Mouse (Mus musculus) spleen, adult 18-20 months (tissue): ENCODE measurements around the gene Gm10401.
A peak's percentile ranks its signal among the peaks of the same experiment; 100 is the strongest.

Experiments used
- DNase-seq, 2 experiments: peaks; one replicate each; pipeline ENCODE4 v3.0.0; 2022; ENCODE audit warnings: mixed read lengths in 2 of 2

Gm10401 gene

DNA sequence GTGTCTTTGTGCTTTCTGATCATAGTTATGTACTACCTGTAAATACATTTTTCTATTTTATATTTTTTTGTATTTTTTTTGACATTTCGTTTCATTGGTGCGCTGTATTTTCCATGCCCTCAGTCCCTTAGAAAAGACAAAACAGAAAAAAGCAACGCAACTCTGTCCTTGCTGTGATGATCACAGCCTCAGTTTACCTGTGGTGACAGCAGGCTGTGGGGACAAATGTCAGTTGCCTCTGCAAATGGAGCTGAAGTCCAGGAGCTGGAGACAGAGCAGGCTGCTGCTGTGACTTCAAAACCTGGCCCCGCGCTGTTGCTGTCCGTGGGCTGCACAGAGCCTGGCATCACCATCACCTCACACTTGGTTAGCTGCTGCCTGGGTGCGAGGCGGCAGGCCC lies at the start of gene Gm10401:
Gene Gm10401 (minus strand): TSS at position 101 of the 400 bp plus-strand sequence.
- DNase-seq = no peak

DNA sequence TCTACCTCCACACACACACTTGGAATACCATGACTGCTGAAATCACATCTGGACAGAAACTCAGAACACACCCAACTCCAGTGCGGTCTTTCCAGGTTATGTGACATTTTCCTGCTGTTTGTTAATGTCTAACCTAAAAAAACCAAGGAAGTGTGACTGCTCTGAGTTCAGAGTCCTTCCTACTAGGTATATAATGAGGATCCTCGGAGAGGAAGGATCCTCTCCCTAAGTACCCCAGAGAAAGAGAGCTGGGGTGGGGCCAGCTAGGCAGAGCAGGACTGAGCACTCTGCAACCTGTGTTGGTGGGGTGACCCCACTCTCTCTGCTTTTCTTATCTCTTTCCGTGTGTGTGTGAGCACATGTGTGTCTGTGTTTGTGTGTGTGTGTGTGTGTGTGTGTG lies 49.3 kb upstream of the Gm10401 start:
- DNase-seq = no peak

DNA sequence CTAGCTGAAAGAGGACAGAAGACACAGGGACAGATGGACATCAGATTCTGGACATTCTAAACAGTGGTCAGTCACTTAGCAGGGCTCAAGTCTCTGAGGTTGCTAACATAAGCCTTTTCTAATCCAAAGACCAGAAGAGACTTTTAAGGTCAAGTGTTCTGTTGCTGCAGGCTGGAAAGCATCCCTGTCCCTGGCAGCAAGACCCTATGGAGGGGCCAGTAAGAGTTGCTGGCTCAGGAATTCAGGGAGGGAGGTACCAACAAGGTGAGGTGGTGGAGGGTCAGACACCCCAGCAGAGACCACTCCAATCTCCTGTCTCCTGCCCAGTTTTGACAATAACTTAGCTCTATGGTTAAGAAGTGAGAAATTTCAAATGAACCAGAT lies 48.6 kb upstream of the Gm10401 start:
- DNase-seq = no peak

DNA sequence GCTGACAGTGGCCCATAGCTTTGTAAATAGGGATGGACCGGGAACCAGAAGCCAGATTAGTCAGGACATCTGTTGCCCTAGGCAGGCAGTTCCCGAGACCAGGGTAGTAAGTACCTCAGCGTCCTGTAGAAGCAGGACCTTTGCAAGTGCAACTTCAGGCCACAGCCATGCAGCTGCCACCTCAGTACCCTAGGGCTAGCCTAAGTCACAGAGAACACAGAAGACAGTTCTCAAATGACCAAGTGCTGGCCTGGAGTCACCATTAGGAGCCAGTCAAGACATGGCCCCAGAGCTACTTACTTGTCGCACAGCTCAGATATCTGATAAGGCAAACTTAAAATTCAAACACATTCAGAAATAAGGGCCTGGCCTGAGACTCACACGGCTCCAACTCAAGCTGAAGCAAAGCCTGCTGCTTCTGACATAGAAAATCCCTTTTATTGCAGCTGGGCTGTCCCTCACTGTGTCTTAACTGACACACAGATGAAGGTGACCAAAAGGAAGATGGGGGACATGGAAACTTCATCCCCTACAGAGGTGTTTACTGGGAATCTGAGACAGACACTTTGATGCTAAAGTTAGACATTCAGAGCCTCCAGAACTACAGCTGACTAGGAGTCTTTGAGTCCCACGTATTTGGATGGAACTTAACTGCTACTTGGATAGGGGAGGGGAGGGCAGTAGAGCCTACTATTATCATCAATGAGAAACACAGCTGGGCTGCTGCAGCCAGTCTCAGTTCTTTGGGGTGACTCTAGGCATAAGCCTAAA lies 48.1 kb upstream of the Gm10401 start:
- no peak for DNase-seq

DNA sequence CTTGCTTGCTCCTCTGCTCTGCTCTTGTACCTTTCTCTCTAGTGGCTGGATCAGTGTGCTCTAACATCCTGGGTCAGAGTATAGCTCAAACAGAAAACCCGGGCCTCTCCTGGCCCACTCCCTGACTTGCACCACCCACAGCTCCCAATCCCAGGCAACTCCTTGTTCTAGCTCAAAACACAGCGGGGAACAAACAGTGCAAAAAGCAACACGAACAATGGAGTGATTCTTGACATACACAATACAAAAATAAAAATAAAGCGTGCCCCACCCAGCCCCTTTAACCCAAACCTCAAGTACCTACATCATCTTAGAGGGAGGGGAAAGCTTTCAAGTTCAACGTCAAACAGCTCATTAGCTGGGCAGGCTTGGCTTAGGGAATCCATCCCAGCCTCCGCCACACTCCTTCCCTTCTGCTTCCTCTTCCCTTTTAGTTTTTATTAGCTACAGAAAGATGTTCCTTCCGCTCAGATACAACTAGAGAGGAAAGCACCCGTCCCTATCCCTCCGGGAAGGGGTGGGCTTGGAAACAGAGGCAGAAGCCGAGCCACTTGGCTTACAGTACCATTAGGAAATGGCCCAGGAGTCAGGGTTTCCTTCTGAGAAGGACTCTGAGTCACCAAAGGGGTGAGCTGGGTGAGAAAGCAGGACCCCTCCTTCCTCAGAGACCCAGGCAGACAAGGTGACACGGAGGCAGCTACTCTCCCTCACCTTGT lies 47.3 kb upstream of the Gm10401 start:
- no peak for DNase-seq

DNA sequence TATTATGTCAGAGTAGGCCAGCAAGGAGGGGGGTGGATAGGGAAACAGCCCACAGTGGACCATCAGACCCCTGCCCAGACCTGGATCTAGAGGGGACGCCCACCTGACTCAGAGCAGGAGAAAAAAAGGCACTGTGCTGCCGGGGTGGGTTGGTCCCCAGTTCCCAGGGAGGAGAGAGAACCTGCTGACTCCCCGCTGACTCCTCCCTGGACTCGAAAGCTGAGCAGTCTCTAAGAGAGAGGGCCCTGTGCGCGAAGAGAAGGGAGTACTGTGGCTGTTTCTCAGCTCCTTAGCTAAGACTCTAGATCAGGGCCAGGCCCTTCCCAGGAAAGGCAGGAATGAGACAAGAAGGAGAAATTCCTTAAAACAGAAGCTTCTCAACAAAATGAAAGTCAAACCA lies 46.4 kb upstream of the Gm10401 start:
- no peak for DNase-seq

DNA sequence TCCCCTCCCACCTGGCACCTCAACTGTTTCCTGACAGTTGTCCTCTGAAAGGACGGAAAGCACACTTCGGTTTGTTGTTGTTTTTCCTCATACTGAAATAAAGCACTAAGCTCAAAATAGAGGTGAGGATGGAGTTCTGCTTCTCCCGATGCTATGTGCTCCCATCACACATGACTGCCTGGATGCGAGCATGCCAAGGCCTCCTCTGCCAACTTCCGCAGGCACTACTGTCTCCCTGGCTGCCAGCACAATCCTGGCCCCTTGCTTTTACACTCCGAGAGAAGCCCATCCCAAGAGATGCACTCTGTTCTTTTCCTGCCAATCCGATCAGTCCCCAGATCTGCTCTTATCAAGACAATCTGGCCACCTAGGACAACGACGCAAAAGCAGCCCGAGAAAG lies 45.5 kb upstream of the Gm10401 start:
- no peak for DNase-seq

DNA sequence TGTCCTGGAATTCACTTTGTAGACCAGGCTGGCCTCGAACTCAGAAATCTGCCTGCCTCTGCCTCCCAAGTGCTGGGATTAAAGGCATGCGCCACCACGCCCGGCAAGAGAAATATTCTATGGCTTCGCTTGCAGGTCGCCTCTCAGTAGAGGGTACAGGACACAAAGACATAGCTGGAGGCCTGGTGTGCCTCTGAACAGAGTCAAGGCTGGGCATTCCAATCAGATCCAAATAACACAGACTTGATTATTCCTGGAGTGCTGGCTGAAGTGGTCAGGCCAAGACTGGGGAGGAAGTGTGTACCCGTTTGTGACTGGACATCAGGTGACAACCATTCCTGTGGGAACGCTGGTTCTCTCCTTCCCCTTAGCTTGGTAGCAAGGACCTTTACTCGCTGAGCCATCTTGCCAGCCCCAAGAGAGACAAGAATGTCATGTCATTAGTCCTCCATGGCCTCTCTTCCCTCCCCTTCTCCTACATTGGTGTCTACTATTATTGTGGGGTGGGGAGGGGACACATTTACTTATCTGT lies 44.1 kb upstream of the Gm10401 start:
- DNase-seq = no peak

DNA sequence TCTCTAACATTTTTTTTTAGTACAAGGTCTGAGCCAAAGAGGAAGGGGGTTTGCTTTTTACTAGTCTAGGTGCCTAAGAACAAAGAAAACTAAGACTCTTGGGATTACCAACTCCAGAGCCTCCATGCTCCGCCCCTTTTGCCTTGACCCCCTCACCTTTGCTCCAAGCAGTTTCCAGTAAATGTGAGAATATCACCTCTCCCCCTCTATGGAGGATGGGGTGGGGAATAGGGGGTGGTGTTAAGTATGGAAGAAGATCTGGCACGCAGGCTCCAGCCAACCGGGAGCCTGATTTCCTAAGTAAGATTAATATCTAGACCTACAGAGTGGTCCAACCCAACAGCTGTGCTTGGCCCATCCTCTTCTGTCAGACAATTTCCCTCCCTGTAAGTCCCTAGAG lies 42.6 kb upstream of the Gm10401 start:
- DNase-seq = no peak

DNA sequence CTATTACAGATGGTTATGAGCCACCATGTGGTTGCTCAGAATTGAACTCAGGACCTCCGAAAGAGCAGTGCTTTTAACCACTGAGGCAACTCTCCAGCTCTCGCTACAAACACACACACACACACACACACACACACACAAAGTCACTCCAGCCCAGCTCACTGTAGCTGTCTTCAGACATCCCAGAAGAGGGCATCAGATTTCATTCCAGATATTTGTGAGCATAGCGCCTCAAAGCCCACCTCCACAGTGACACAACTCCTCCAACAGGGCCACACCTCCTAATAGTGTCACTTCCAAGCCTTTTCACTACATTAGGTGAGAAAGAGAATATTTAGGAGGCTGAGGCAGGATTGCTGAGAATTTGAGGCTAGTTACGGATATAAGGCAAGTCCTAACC lies 41.0 kb upstream of the Gm10401 start:
- DNase-seq = no peak

DNA sequence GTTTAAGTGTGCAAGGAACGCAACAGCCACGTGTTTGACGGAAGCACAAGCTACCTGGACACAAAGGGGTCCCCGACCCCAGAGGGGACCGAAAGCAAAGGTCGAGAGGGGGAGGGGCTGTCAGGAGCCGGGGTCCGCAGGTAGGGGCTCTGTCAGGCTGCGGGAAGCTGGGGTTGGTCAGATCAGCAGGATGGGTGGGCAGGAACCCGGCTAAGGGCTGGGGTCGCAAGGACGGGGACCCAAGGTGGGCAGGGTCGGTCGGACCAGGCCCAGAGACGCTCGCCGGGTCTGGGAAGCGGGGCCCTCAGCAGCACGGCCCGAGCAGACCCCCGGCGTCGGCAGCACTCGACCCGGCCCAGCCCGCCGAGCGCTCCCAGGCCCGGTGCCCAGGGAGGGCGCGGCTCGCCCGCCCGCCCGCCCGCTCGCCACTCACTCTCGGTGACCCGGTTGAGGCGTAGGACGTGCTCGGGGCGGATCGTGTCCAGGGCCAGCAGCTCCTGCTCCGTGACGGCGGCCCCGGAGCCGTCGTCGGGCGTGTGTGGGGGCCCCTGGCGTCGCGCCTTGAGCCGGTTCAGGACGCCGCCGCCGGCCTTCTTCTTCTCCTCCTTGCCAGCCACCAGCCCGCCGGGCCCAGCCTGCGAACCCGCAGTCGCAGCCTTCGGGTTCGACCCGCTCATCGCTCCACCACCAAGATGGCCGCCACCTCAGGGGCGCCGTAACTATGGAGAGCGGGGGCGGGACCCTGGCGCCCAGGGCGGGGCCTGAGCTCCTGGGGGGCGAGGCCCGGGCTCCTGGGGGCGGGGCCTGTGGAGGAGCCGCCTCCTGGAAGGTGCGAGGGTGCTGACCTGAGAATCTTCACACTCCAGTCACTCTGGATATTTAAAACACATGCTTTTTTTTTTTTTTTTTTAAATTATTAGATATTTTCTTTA lies 36.4 kb upstream of the Gm10401 start, which contains the start of gene Unc119b:
Gene Unc119b (minus strand): TSS at position 742 of the 932 bp plus-strand sequence.
- peak; percentile 85 to 96 for DNase-seq

DNA sequence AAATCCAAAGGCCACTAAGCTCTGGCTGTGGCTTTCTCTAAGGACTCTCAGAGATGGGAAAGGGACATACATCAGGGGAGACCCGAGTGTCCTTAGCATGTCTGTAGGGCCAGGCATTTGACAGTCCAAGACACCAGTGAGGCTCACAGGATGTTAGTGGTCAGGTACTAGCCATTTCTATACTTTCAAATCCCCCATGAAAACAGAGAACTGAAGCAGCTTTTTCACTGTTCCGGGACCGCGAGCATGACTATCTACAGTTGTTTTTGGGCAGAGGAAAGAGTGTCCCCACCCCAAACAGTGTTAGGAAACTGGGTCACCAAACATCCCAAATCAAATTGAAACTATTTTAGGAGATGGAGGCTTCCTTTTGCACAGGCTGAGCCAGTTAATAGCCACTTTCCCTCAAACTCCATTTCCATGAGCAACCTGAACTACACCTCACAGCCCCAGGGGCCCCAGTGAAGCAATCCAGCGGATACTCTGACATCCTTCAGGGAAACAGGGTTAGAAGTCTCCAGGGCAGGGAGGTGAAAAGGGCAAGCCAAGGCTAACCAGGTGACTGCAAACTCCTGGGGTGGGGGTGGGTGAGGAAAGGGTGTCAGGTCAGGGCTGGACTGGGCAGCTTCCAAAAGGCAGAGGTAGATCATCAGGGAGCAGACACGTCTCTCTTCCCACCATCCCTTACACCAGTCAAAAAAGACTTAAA lies 35.4 kb upstream of the Gm10401 start:
- DNase-seq = peak in 1 of 2 experiments; percentile 33

DNA sequence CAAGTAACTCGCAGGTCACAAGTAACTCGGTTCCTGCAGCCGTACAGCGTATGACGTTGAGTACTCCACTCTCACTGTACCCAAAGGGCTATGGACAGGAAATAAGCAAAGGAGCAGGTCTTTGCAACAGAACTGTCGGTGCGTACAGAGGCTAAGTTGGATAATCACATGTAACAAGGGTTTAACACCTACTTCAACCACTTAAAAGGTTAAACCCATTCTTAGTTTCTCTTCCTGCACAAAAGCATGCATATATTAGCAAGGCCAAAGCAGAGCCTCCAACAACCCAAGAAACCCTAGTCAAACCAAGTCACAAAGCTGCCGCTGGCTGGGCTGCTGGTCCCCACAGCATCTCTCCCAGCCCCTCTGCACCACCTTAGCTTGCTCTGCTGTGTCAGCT lies 34.4 kb upstream of the Gm10401 start:
- DNase-seq = no peak

DNA sequence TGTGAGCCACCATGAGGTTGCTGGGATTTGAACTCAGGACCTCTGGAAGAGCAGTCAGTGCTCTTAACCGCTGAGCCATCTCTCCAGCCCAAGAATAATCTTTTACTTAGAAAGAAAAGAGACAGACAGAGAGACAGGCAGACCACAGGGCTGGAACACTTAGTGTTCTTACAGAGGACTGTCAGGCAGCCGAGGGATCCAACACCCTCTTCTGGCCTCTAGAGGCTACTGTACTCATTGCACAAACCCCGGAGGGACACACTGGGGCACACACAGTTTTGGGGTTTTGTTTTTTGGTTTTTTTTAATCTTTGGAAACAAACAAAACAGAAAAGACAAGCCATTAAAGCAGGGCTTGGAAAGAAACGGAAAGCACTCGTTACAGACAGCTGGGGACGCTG lies 31.2 kb upstream of the Gm10401 start:
- DNase-seq = no peak

DNA sequence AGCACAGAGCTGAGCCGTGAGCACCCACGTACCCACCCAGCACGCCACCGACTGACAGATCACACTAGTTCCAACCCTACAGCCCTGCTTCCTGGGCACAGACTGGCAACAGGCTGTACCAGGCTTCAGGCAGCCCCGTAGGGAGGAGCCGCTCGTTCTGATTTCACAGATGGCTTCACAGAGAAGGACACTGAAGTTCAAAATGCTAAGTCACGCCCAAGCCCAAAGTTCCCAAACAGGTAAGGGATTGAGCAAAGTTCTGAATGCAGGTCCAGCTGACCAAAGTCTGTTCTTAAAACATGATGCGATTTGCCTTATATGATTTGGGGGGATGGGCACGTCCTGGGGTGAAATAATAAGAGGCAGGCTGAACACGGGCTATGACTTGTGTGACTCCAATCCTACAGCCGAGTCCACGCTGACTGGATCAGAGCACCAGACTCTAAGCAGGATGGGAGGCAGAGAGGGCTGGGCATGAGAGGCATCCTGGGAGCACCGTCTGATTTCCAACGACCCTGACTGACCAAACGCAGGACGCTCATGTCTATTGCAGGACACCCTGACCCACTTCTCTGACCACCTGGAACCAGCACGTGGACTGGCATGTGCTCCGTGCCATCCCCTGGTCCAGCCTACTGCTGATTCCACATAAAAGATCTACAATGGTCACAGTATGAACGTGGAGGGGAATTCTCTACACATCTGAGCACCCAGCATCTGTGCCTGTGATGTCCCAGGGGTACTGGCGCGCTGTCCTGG lies 29.5 kb upstream of the Gm10401 start:
- DNase-seq = no peak

DNA sequence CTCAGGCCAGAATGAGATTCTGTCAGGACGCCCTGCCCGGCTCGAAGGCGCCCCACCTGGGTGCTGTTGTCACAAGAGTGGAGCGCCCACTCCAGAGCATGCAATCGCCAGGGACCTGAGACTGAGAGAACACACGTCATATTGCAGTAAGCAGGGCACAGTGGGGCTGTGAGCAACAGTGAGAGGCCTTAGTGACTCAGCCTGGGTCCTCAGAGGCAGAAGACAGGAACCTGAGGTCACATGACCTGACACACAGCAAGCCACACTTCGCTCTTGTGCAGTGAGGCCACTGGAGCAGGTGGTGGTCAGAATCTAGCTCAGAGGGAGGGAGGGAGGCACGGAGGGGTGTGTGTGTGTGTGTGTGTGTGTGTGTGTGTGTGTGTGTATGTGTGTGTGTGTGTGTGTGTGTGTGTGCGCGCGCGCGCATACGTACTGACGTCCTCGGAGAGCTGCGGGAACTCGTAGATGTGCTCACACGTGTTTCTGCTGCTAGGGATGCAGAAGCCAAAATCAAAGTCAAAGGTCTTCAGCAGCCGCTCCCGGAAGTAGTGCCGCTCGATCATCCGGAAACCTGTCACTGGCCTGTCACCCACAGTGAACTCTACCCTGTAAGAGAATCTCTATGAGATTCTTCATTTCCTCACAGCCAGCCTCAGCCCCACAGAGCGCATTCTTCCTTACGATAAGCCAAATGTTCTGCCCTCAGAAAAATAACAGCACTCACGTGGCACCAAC lies 28.6 kb upstream of the Gm10401 start:
- DNase-seq = no peak

DNA sequence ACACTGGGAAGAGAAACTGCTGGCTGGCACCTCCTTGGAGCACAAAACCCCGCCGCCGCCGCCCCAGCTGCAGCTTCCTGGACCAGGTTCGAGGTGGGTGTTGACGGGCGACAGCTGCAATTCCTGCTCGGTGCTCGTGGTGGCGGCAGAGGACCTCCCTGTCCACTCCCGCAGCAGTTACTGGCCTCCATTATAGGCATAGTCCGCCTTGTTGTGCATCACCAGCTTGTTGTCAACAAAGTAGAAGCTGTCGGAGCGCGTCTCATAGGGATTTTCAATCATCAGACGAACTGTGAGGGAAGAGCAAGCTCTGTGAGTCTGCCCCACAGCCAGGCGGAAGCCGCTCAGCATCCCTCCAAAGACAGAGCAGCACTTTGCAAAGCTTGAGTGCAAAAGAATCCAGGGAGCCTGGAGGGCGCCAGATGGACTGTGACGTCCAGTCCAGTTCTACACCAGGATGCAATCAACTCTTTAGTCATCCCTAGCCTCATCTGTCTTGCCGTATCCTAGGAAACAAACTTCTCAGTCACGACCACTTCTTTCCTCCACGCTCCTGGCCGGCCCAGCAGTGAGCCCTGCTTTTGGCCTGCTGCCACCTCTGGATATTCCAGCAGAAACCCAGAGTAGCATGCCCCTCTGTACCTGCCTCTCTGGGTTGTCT lies 27.2 kb upstream of the Gm10401 start:
- DNase-seq = peak; percentile 73 to 85

DNA sequence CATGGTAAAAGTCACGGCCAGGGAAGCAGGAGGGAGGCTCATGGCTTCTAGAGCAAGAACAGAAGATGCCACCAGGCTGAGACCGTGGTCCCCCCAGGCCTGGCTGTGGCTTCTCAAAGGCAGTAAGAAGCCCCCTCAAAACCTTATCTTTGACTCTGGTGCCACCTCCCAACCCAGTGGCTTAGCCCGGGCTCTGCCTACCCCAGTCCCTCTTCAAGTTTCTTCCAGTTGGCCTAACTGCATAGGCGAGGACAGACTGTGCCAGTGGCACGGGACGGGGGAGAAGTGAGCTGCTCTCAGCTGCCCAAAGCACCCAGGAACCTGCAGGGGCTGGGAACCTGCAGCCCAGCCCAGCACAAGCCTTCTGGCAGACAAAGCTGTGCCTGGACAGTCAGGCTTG lies 26.6 kb upstream of the Gm10401 start:
- no peak for DNase-seq

DNA sequence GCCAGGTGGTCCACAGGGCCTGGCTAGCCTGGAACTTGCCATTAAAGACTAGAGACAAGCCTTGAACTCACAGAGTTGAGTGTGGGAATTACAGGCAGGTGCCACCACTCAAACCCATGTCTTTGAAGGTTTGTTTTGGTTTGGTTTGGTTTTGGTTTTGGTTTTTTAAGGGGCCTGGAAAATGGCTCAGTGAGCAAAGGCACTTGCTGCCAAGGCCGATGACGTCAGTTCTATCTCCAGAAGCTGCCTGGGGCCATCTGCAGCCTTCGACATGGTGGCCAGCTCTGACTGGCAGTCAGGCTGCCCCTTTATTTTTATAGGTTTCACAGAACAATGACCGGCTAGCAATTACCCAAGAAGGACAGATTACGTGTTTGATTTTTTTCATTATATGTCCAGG lies 22.9 kb upstream of the Gm10401 start:
- DNase-seq = no peak

DNA sequence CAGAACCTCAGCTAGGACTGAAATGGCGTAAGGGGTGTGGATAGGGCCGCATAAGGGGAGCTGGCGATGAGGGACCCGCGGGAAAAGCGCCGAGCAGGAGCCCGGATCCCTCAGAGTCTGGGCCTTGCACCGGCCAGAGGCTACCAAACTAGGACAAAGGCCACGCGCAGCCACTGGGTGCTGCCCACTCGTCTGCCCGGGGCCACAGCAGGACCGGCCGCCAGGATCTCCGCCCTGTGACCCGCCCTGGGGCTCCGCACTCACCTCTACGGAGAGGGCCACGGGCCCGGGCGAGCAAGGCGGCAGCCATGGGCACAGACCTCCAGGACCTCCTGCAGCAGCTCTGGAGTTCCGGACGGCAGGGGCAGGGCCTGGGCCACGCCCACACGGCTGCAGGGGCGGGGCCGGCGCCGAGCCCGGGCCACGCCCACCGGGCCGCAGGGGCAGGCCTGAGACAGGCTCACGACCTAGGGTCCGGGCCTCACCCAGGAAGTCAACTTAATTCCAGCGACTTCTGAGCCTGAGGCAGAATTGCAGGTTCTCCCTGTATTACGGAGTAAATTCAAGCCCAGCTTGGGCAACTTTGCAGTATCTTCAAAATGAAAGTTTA lies 21.0 kb upstream of the Gm10401 start, which contains the start of gene Acads:
Gene Acads (minus strand): TSS at position 386 of the 610 bp plus-strand sequence.
- DNase-seq = peak; percentile 85 to 92
